Mouse (Mus musculus): Measurements from ENCODE around the gene Reg4. TPM values are rescaled to one million over a fixed set of nuclear protein-coding genes. Genes with fewer than 3 reads are reported as not detected.

Gene Reg4
- polyA plus RNA-seq (2015; fragmentation: Nextera tagmentation; extraction: Ambion mirVana) = not detected in 2 replicates

DNA sequence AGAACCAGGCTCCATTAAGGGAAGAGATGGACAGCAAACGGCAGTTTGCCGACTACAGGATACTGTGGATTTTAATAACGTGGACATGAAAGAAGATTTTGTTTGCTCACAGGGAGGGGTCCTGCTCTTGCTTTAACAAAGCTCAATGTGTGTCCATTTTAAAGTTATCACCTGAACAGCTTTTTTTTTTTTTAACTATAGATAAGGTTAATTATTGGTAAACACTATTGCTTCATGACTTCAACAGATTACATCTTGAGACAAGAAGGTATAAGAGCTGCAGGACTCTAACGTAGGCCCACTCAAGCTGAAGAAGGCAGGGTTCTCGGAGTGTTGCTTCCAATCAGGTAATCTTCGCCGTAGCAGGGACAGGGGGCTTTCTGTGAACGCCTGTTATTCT, at the start of gene Reg4:
Gene Reg4, plus strand, starts transcription at position 301 of the 400 bp plus-strand sequence.
- Histone ChIP-seq H3K36me3 (no peaks in the 10 kb centered on the region), H3K27ac (no peak within 1 kb of the TSS), H3K4me1 (peaks cover 3% of the 10 kb centered on the region; the same call in 1 of the 2 replicates), H3K4me2 (replicated peaks) (no peak within 1 kb of the TSS), H3K9me3 (no peaks in the 10 kb centered on the region), H3K27me3 (no peaks in the 10 kb centered on the region), H3K9ac (no peak within 1 kb of the TSS), H3K4me3 (no peak within 1 kb of the TSS)
- WGBS = 87% methylated on average over 8 of the region's 8 CpGs
- ATAC-seq (ENCODE audit: low FRiP score, low read depth) = no peak

DNA sequence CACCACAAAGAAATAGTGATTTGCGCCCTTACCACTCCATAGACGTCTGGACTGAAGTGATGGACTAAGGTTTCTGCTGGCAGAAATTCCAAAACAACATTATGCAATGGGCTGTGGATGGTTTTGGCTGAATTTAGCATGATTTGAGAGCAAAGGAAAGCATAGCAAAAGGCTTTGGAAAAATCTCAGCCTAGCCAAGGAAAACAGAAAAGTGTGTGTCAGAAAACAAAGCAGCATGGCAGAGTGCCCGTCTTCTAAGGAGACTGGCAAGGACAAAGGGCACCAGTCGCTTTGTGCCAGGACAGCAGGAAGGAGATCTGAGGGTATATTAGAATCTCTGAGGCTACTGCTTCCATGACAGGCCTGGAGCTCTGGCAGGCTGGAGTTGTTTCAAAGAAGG, 43.6 kb upstream of the Reg4 start:
- Histone ChIP-seq H3K27ac (peak overlapping the region; percentile 63), H3K9me3 (peaks cover 8% of the 10 kb centered on the region; the same call in 1 of the 2 replicates), H3K4me1 (no peaks in the 10 kb centered on the region), H3K4me2 (replicated peaks) (no peak overlapping the region), H3K36me3 (no peaks in the 10 kb centered on the region), H3K9ac (no peak overlapping the region), H3K27me3 (no peaks in the 10 kb centered on the region), H3K4me3 (no peak overlapping the region)
- no peak for ATAC-seq (ENCODE audit: low FRiP score, low read depth)
- WGBS = 74% methylated on average over 4 of the region's 4 CpGs

DNA sequence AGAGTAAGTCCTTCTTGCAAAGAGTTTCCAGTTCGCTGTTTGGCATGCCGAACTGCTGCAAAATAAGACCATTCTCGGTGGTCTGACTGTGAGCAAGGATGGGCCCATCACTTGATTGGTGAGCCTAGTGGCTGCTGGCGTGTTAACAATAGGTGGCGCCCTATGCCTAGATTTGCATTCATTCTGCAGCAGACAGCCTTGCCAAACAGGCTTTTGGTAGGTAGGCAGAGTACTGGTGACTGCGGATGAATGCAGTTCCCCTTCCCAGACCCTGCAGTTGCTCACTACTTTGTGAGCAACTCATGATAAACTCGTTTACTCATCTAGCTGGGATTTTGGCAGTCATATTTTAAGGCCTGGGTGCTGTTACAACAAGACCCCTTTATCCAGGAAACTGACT, 41.2 kb upstream of the Reg4 start:
- no peaks in the 10 kb centered on the region for H3K4me1 ChIP-seq
- no peak overlapping the region for H3K4me2 ChIP-seq (replicated peaks)
- H3K27ac ChIP-seq = no peak overlapping the region
- no peak overlapping the region for H3K4me3 ChIP-seq
- H3K9ac ChIP-seq = no peak overlapping the region
- peaks cover 8% of the 10 kb centered on the region; the same call in 1 of the 2 replicates for H3K9me3 ChIP-seq
- 27% methylated on average over 7 of the region's 7 CpGs for WGBS
- H3K27me3 ChIP-seq = no peaks in the 10 kb centered on the region
- H3K36me3 ChIP-seq = no peaks in the 10 kb centered on the region
- no peak for ATAC-seq (ENCODE audit: low FRiP score, low read depth)

DNA sequence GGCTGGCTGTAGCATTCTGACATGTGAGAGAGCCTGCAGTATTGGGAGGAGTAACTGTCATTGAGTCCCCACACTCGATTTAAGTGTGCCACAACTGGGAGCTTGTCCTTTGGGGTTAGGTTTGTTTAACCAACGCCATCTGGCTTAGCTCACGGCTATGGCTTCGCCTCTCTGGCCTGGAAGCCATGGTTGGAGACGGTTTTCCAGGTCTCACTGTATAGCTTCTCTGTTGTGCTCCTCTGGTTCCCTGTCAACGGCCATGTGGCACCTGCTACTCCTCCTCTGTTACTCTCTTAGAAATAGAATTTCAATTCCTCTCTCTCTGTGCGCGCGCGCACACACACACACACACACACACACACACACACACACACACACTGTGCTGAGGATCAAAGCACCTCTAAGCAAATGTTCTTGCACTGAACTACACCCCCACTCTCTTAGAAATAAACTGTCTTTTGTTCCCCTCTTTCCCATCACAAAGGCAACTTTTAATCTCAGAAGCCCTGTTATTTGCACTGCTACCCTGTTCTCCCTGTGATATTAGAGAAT, 36.7 kb upstream of the Reg4 start:
- Histone ChIP-seq H3K4me1 (no peaks in the 10 kb centered on the region), H3K4me2 (replicated peaks) (no peak overlapping the region), H3K27me3 (no peaks in the 10 kb centered on the region), H3K27ac (no peak overlapping the region), H3K9me3 (no peaks in the 10 kb centered on the region), H3K36me3 (no peaks in the 10 kb centered on the region), H3K9ac (no peak overlapping the region), H3K4me3 (no peak overlapping the region)
- 68% methylated on average over 10 of the region's 10 CpGs for WGBS
- no peak for ATAC-seq (ENCODE audit: low FRiP score, low read depth)

DNA sequence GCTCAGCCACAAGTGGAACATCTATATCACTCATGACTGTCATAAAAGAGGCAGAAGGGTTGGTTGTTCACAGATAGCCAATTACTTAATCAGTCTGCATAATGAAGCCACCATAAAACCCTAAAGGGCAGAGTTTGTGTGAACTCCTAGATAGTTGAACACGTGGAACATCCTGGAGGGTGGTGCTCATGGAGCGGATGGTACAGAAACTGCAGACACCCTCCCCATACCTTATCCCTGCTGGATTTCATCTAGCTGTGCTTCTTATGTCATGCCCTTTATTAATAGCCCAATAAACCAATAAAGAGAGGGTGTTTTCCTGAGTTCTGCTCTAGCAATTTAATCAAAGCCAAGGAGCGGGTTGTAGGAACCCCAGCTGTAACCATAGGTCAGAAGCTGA, 34.2 kb upstream of the Reg4 start:
- H3K27me3 ChIP-seq = no peaks in the 10 kb centered on the region
- H3K9ac ChIP-seq = no peak overlapping the region

DNA sequence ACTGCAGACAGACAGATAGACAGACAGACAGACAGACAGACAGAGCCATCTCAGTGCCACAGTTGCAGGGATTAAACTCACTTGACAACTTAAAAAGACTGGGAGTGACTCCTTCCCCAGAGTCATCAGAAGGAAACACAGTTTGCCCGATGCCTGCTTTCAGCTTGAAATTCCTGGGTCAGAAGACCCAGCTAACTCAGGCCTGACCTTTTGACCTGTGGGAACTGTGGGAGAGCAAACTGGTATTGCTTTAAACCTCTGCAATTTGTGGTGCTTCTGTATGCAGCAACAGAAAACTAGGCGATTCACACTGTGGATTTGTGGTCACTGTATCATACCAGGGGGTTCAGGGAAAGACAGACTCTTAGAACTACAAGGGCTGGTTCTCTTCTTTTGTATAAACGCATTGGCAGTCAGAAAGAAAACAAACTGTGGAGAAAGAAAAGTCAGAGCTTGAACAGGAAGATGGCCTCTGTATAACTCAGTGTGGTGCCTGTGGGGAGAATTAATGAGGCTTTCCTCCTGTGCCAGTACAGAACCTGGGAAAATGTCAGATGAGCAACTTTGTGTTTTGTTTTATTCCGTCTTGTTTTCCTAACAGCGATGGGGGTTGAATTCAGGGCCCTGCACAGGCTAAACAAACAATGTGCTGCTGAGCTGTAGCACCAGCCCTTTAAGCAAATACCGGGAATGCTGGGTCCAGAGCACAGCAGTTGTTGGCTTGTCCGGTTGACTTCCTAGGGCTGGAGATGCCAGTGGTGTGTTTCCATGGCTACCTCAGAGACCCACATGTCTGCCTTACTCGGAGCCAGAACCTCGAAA, 24.0 kb upstream of the Reg4 start:
- Histone ChIP-seq H3K27ac (no peak overlapping the region), H3K4me3 (no peak overlapping the region), H3K9ac (no peak overlapping the region), H3K4me1 (peaks cover 5% of the 10 kb centered on the region; the same call in 1 of the 2 replicates), H3K4me2 (replicated peaks) (no peak overlapping the region), H3K36me3 (no peaks in the 10 kb centered on the region), H3K9me3 (no peaks in the 10 kb centered on the region), H3K27me3 (no peaks in the 10 kb centered on the region)
- 35% methylated on average over 9 of the region's 9 CpGs for WGBS
- no peak for ATAC-seq (ENCODE audit: low FRiP score, low read depth)

More for the DNA sequence above, 34.2 kb upstream of the Reg4 start:
- Histone ChIP-seq H3K27ac (no peak overlapping the region), H3K4me3 (no peak overlapping the region), H3K4me2 (replicated peaks) (no peak overlapping the region), H3K4me1 (no peaks in the 10 kb centered on the region), H3K9me3 (no peaks in the 10 kb centered on the region), H3K36me3 (no peaks in the 10 kb centered on the region)
- WGBS = 81% methylated on average over 3 of the region's 3 CpGs
- ATAC-seq (ENCODE audit: low FRiP score, low read depth) = no peak

DNA sequence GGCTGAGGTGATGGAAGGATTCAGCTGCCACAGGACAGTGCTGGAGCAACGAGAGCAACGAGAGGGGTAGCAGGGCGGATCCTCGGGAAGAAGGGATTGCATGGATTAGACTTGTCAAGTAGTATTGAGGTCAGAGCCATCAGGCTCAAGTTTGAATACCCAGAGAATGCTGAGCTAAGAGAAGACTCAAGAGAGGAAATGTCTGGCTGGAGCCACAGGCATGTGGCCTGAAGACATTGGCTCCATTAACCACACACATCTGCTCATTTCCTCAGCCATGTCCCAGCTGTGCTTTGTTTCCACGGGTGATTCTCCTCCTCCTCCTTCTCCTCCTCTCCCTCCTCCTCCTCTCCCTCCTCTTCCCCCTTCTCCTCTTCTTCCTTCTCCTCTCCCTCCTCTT, 22.2 kb upstream of the Reg4 start:
- no peaks in the 10 kb centered on the region for H3K27me3 ChIP-seq
- H3K9me3 ChIP-seq = no peaks in the 10 kb centered on the region
- no peaks in the 10 kb centered on the region for H3K36me3 ChIP-seq
- WGBS = 65% methylated on average over 5 of the region's 5 CpGs
- no peak overlapping the region for H3K9ac ChIP-seq
- H3K27ac ChIP-seq = no peak overlapping the region
- peaks cover 5% of the 10 kb centered on the region; the same call in 1 of the 2 replicates for H3K4me1 ChIP-seq
- no peak for ATAC-seq (ENCODE audit: low FRiP score, low read depth)
- no peak overlapping the region for H3K4me2 ChIP-seq (replicated peaks)
- H3K4me3 ChIP-seq = no peak overlapping the region

DNA sequence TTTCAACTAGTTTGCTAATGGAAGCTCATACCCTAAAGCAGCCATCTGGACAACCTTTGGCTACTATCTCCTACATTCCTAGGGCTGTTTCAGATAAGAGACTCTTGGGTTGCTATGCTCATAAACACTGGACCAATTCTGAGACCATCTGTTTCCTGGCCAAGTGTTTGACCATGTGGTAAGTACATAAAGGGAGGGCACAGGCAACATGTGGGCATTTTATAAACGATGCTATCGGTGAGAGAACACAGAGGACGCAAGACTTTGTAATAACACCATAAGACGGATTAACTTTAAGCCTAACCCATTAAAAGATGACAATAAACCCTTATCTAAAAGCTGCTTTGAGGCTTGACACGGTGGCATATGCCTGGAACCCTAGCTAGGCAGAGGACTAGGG, 18.7 kb upstream of the Reg4 start:
- ATAC-seq (ENCODE audit: low FRiP score, low read depth) = no peak
- H3K4me3 ChIP-seq = no peak overlapping the region
- no peaks in the 10 kb centered on the region for H3K9me3 ChIP-seq
- no peak overlapping the region for H3K27ac ChIP-seq
- H3K4me1 ChIP-seq = peaks cover under 1% of the 10 kb centered on the region; the same call in 1 of the 2 replicates
- H3K4me2 ChIP-seq (replicated peaks) = no peak overlapping the region
- H3K9ac ChIP-seq = no peak overlapping the region
- 29% methylated on average over 5 of the region's 5 CpGs for WGBS
- no peaks in the 10 kb centered on the region for H3K36me3 ChIP-seq
- H3K27me3 ChIP-seq = no peaks in the 10 kb centered on the region

DNA sequence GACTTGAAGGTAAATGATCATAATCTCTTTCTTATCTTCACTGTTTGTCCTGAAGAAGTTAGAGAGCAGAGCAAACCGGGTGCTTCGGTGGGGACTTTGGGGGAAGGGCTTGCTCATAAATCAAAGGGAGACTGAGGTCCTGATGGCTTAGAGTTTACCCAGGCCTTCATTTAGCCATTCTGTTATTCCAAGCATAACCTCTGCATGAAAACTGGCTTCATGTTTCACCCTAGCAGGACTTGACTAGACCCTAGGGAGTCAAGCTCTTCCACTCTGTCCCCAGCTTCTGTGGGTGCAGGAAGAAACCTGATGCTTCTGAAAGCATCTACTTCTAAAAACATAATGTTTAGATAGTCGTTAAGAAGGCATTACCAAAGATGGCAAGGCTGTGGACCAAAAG, 15.0 kb upstream of the Reg4 start:
- Histone ChIP-seq H3K9ac (no peak overlapping the region), H3K4me1 (no peaks in the 10 kb centered on the region), H3K27me3 (no peaks in the 10 kb centered on the region), H3K4me2 (replicated peaks) (no peak overlapping the region), H3K27ac (no peak overlapping the region), H3K9me3 (no peaks in the 10 kb centered on the region), H3K36me3 (no peaks in the 10 kb centered on the region), H3K4me3 (no peak overlapping the region)
- no peak for ATAC-seq (ENCODE audit: low FRiP score, low read depth)
- 31% methylated on average over 3 of the region's 3 CpGs for WGBS

DNA sequence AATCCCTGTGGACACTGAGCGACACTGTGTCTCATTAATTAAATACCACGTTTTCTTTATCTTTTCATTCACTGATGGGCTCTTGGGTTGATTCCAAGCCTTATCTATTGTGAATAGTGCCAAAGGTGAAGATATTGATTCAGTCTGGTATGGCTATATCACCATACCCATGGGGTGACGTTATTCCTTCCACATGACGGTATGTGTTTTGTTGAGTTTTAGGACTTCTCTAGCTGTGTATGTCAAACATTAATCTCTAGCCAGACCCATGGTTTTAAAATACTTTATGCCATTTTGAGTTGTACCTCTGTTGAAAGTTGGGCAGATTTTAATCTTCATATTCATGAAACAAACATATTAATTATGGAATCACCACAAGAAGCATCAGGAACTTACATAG, 12.8 kb upstream of the Reg4 start:
- no peak overlapping the region for H3K4me3 ChIP-seq
- H3K9ac ChIP-seq = no peak overlapping the region
- H3K27ac ChIP-seq = no peak overlapping the region
- 83% methylated on average over 4 of the region's 4 CpGs for WGBS
- H3K27me3 ChIP-seq = no peaks in the 10 kb centered on the region
- H3K4me1 ChIP-seq = no peaks in the 10 kb centered on the region
- H3K4me2 ChIP-seq (replicated peaks) = no peak overlapping the region
- no peaks in the 10 kb centered on the region for H3K36me3 ChIP-seq
- H3K9me3 ChIP-seq = no peaks in the 10 kb centered on the region
- ATAC-seq (ENCODE audit: low FRiP score, low read depth) = no peak

DNA sequence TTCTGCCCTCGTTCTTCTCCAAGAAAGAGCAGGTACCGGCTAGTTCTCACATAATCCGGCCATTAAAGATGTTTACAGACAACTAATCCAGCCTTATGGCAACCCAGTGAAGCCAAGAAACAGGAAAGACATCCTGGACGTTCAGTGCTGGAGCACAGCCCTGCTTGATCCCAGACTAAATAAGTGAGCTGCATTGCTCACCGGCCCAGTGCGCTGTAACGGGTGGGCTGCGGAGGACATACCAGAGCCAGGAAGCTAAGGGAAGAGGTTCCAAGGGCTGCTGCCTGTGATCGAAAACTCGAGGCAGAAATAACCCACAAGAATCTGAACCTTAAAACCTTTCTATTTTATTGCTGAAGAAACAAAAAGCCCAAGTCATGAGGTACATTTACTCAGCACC, 11.1 kb upstream of the Reg4 start:
- no peak overlapping the region for H3K4me2 ChIP-seq (replicated peaks)
- H3K9ac ChIP-seq = no peak overlapping the region
- no peaks in the 10 kb centered on the region for H3K36me3 ChIP-seq
- WGBS = 49% methylated on average over 10 of the region's 10 CpGs
- no peaks in the 10 kb centered on the region for H3K9me3 ChIP-seq
- H3K27ac ChIP-seq = no peak overlapping the region
- H3K4me1 ChIP-seq = no peaks in the 10 kb centered on the region
- no peak for ATAC-seq (ENCODE audit: low FRiP score, low read depth)
- no peak overlapping the region for H3K4me3 ChIP-seq
- no peaks in the 10 kb centered on the region for H3K27me3 ChIP-seq

DNA sequence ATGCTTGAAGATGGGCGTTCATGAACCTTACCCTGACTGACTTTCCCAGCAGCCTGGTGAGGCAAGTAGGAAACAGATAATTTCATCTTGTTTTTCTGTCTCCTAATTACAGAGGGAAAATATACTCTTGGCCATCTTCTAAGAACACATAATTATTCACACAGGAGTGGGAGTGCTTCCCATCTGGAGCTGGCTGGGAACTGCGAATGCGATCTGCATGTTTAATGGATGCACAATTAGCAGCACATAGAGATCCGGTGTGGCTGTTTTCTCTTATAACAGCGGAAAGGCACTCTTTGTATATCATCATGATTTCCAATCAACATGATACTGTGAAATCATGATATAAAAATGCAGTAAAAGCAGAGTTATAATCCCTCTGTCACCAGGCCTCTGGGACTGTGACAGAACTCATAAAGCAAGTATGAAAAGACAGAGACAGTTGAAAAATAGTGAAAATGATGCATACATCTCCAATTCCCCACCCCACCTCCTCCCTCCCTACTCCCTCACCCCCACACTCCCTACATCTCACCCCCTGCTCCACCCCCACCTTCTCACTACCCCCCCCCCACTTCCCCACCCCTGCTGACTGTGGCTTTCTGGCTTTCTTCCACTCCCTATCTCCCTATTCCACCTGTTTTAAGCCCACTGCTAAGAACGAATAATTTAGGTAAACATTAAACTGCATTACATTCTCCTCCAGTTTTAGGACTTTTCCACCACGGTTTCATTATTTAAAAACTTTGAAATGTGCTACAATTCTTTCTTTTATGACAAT, 10.5 kb upstream of the Reg4 start:
- Histone ChIP-seq H3K9me3 (no peaks in the 10 kb centered on the region), H3K9ac (no peak overlapping the region), H3K36me3 (no peaks in the 10 kb centered on the region), H3K27me3 (no peaks in the 10 kb centered on the region), H3K27ac (no peak overlapping the region), H3K4me2 (replicated peaks) (no peak overlapping the region), H3K4me3 (no peak overlapping the region), H3K4me1 (no peaks in the 10 kb centered on the region)
- ATAC-seq (ENCODE audit: low FRiP score, low read depth) = no peak
- WGBS = 70% methylated on average over 7 of the region's 7 CpGs

Measured in limb, embryonic 13.5 days (tissue).